Mouse (Mus musculus): ENCODE data around the gene E2f1.

The E2f1 gene

DNA sequence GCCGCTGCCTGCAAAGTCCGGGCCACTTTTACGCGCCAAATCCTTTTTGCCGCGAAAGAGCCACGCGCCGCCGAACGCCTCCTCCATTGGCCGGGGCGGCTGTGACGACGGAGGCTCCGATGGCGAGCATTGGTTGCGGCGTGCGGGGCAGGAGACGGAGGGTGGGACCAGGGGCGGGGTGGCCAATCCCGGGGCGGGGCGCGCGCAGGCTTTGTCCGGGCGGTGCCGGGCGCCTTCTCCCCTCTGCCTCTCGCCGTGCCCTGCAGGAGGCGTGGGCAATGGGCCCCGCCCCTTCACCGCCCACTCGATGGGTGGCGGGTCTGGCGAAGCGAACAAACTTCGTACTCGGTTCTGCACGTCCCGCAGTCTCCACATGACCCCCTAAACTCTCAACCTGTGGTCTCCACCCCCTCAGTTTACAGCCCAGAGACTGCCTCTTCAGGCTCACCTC lies at the start of gene E2f1:
Gene E2f1, minus strand, starts transcription at position 57 of the 451 bp plus-strand sequence.
- DNase-seq (ENCODE audit: low read depth, low spot score): peak; percentile 96

DNA sequence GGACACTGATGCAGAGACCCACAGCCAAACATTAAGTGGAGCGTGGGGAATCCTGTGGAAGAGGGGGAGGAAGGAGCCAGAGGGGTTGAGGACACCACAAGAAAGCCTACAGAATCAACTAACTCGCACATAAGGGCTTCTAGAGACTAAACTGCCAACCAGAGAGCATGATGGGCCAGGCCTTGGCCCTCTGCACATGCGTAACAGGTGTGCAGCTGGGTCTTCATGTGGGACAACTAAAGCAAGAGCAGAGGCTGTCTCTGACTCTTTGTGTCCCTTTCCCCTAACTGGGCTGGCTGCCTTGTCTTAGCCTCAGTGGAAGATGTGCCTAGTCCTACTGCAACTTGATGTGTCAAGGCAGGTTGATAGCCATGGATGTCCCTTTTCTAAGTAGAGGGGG lies 47.4 kb upstream of the E2f1 start:
- no peak for DNase-seq (ENCODE audit: low read depth, low spot score)

- no peak for DNase-seq (ENCODE audit: low read depth, low spot score)
These were observed 46.0 kb upstream of the E2f1 start for GRCm38 (mm10) chr2:154615674-154616073.

- DNase-seq (ENCODE audit: low read depth, low spot score): peak; percentile 47
These were observed 45.3 kb upstream of the E2f1 start for GRCm38 (mm10) chr2:154614841-154615576.

GRCm38 (mm10) chr2:154613118-154614115 lies 43.7 kb upstream of the E2f1 start, which contains the start of the genes Zfp341 and 4930519P11Rik:
Gene Zfp341, plus strand, starts transcription at chr2:154613297.
Gene 4930519P11Rik, minus strand, starts transcription at chr2:154613437.
- peak; percentile 90 for DNase-seq (ENCODE audit: low read depth, low spot score)

DNA sequence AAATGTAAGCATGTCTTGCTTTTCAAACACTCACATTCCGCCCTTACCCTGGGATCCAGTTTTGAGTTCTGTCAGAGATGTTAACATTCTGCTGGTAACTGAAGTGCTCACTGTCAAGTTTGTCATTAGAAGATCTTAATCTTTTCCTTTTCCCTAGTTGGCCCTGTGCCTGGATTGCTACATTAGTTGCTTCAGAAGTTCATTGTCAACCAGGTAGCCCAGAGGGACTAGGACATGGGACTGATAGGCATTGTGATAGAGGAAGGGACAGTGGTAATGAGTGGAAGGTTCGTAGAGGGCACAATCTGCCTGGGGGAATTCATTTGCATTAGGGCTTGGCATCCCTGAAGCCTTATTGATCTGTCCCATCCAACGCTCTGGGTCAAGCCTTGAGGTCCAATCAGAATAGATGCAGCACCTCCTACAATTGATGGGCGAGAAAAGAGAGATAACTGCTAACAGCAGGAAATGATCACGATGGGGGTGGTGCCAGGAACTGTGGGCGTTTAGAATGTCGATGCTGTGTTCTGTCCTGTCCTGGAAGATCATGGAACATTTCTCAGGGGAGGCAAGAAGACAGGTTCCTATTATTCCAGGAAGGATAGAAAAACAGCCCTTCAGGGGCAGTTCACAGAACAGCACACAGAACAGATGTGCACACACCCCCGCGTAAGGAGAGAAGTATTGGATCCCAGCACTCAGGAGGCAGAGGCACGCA lies 39.5 kb upstream of the E2f1 start:
- DNase-seq (ENCODE audit: low read depth, low spot score): no peak

DNA sequence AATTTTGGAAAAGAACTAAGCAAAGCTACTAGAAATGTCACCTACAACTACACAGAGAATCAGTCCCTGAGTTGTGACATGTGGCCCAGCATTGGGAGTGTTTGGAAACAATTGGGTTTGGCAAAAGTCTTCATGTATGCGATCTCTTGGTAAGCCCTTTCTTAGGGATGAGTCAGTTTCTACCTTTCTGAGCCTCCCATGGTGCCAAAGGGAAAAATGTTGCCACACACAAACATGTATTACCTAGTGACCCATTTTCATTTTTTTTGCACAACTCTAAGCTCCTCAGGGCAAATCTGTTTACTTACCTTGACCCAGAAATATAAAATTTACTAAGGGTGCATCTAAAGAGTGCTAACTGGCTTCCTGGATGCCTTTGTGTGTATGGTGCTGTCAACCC lies 37.3 kb upstream of the E2f1 start:
- no peak for DNase-seq (ENCODE audit: low read depth, low spot score)

DNA sequence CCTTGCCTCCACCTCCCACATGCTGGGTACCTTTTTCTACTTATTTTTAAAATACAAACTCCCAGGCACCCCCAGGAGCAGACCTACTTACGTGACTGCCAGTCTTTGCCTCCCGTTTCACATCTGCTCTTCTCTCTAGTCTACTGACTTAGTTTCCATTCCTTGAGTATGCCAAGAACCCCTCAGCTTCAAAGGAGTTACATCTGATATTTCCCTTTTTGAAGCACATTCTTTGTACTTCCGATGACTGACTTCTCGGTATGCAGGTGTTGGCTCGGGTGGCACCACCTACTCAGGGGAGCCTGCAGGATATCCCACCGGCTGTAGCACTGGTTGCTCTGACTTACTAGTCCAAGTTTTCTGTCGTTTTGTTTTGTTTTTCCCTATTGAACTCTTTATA lies 34.5 kb upstream of the E2f1 start:
- DNase-seq (ENCODE audit: low read depth, low spot score): no peak

DNA sequence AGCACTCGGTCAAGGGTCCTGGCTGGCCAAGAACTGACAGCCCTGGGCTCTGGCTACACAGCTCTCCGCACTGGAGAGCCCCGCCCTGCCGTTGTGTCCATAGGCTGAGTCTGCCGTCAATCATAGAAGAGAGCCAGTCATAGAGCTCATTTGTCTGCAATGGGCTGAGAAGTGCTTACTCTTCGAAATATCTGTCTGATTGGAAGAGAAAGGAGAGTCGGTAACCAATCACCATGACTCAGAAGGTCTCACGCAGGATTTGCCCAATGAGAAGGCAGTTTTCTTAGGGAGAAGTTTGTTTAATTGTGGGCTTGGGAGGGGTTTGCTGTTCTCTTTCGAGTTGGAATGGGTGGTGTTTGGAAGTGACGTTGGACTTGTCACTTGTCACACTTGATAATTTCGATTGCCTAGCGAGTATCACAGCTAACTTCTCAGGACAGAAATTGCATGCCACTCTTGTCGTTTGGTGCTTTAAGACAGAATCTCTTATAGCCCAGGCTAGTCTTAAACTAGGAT lies 34.0 kb upstream of the E2f1 start, which contains the start of gene Pxmp4:
Gene Pxmp4, minus strand, starts transcription at position 71 of the 516 bp plus-strand sequence.
- peak; percentile 100 for DNase-seq (ENCODE audit: low read depth, low spot score)

DNA sequence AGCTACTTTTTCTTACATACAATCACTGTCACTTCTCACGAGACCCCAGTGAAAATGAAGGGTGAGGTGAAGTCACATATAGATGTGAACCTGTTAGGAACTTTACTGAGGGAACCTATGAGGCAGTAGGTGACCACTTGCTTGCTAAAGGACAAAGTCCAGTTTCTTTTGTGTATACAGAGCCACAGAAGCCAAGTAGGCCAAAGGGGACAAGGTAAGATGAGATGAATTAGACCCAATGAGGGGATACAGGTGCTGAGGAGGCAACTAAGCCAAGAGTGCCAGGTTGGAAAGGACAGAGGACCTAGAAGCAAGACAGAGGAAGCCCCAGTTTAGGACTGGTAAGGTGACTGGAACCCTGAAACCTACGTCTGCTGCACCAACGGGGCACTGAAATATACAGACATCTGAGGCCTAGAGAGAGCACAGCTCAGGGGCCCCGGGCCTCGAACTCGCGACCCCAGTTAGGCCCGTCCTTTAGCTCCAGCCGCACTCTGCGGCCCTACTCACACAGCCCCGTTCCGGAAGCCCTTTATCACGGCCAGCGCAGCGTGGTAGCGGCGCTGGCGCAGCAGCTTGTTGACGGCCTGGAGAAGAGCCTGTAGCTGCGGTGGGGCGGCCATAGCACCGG lies 33.4 kb upstream of the E2f1 start:
- no peak for DNase-seq (ENCODE audit: low read depth, low spot score)

GRCm38 (mm10) chr2:154601324-154601723 lies 31.6 kb upstream of the E2f1 start:
- no peak for DNase-seq (ENCODE audit: low read depth, low spot score)

DNA sequence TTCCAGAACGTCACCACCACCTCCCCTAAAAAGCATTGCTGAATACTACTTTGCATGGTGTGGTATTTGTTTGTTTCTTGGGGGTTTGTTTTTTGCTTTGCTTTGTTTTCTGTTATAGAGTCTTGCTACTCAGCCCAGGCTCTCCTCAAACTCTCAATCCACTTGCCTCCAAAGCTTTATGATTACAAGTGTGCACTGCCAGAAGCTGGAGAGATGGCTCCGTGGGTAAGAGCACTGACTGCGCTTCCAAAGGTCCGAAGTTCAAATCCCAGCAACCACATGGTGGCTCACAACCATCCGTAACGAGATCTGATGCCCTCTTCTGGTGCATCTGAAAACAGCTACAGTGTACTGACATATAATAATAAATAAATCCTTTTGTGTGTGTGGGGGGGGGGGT lies 30.9 kb upstream of the E2f1 start:
- DNase-seq (ENCODE audit: low read depth, low spot score): no peak

DNA sequence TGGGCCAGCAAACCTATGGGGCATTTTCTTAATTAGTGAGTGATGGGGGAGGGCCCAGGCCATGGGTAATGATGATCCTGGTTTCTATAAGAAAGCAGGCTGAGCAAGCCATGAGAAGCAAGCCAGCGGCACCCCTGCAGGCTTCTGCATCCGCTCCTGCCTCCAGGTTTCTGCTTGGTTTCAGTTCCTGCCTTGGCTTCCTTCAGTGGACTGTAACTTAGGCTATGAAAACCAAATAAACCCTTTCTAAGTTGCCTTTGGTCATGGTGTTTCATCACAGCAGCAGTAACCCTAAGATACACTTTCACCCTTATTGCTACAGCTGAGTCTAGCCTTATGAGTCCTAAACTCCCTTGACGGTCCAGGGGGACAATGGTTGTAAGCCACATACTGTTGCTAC lies 27.7 kb upstream of the E2f1 start:
- DNase-seq (ENCODE audit: low read depth, low spot score): no peak

- no peak for DNase-seq (ENCODE audit: low read depth, low spot score)
These were observed 26.1 kb upstream of the E2f1 start for GRCm38 (mm10) chr2:154595775-154596174.

- DNase-seq (ENCODE audit: low read depth, low spot score): peak; percentile 97
These were observed 23.3 kb upstream of the E2f1 start for GRCm38 (mm10) chr2:154593025-154593424.

GRCm38 (mm10) chr2:154591239-154591638 lies 21.5 kb upstream of the E2f1 start:
- no peak for DNase-seq (ENCODE audit: low read depth, low spot score)

DNA sequence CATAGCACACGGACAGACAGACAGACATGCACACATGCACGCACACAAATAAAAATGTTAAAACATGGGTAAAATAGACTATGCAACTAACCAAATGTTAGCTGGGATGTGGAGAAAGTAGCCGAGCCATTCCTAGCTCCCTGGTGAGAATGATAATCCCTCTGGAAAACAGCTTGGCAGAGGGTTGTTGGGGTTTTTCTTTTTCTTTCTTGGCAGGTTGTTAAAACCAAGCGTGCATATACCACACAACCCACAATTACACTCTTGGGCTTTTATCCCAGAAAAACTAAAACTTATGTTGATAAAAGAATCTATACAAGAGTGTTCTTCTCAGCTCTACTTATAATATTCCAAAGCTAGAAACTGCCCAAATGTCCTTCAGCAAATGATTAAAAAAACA lies 19.4 kb upstream of the E2f1 start:
- DNase-seq (ENCODE audit: low read depth, low spot score): no peak

DNA sequence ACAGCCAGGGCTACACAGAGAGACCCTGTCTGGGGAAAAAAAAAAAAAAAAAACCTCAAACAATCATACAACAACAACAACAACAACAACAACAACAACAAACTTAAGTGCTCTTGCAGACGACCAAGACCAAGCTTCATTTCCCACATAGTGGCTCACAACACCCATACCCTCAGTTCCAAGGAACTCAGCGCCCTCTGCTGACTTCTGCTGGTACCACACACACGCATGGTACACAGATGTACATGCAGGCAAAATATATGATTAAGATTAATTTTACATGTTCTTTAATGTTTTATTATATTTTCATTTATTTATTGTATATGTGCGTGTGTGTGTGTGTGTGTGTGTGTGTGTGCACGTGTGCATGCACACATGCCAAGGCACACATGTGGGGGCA lies 16.7 kb upstream of the E2f1 start:
- peak; percentile 83 for DNase-seq (ENCODE audit: low read depth, low spot score)

GRCm38 (mm10) chr2:154584931-154585601 lies 15.4 kb upstream of the E2f1 start:
- no peak for DNase-seq (ENCODE audit: low read depth, low spot score)
